Mouse (Mus musculus) bone marrow, adult 2 months (tissue): ENCODE data around the gene Adamts16.

Experiments used
- CTCF ChIP-seq: fragments of 200-500 bp; IDR thresholded peaks from 2 replicates; pipeline ENCODE4 v1.5.1; 2011; ENCODE audit warnings: low read length, control low read depth; ENCODE audit not compliant: control insufficient read depth, insufficient read depth
- POLR2A ChIP-seq: fragments of 200-500 bp; IDR thresholded peaks from 2 replicates; pipeline ENCODE4 v1.6.1; 2011; ENCODE audit warnings: low read depth, mild to moderate bottlenecking, control low read depth, low read length, borderline replicate concordance; ENCODE audit not compliant: control insufficient read depth

GRCm38 (mm10) chr13:70798396-70798795, 43.2 kb downstream of the Adamts16 start:
- no peak for TF ChIP-seq POLR2A
- TF ChIP-seq CTCF, result no peak
